Mouse (Mus musculus): ENCODE data around the gene Snx33.
A peak's percentile ranks its signal among the peaks of the same experiment; 100 is the strongest.
"Not testable (repeated sequence)": the region's sequence is repeated elsewhere in the genome, so short reads cannot be mapped to it uniquely, and the experiment has no call there.

Gene Snx33

GRCm38 (mm10) chr9:56925291-56926024, 2.7 kb downstream of the Snx33 start:
- no peak for DNase-seq (ENCODE audit: low spot score)

DNA sequence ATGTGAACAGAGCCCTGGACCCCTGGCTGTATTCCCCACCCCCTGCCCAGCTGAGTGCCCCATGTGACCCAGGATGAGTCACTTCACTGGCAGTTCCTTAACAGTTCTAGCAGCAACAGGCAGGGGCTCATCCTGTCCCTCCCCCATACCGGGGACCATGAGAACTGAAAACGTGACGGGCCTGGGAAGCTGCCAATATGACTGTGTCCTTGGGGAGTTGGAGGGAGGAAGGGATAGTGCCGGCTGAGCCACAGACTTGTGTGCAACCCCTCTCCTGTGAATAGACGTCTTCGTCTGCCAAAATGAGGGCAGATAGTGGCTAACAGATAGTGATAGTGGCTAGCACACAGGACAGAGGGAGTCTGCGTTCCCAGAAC, 3.5 kb downstream of the Snx33 start:
- DNase-seq (ENCODE audit: low spot score): peak; percentile 65

DNA sequence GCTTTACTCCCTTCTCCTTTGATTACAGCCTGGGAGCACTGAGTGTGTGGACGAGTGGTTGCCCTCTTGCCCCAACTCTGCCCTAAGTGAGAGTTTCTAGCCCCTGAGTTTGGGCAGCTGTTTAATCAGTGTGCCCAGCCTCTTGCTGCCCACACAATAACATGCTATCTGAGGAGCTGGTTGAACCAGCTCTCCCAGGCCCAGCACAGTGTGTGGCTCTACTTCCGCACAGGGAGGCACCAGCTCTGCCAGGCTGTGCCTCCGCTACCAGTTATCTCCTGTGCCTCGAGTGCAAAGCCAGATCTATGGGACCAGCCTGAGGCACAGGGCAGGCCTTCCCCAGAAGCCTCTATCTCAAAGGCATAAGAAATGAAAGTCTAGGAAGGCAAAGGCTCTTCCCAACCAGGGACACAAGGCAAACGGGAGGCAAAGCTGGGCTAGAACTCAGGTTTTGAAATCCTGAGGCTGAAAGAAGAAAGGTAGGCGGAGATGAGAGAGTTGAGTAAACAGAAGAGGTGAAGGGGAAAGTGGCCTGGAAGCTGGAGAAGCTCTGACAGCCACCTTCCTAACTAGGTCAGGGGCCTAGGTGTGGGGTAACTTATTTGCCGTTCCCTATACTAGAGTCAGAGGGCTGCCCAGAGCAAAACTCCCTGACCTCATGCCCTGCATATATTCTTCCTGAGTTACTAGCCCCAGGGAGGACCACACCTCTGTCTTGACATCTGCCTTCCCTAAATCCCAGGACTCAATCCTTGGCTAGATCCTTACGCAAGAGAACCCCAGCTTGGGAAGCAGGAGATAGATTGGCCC, 4.1 kb downstream of the Snx33 start:
- peak; percentile 35 for DNase-seq (ENCODE audit: low spot score)

DNA sequence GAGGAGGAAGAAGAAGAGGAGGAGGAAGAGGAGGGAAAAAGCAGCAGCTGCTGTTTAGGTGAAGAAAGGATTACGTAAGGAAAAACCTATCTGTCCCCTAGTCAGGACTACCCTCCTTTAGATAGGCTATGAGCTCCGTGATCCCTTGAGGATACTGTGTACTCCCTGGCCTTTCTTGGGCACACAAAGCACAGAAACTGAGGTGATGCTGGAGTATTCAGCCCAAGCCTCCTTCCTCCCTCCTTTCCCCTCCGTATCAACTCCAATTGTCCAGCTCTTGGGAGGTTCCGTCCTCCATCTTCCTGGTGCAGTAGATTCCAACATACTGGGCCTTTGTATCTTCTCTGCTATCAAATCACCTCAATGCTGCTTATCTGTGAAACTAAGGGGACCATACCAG, 5.4 kb downstream of the Snx33 start:
- DNase-seq (ENCODE audit: low spot score): no peak

DNA sequence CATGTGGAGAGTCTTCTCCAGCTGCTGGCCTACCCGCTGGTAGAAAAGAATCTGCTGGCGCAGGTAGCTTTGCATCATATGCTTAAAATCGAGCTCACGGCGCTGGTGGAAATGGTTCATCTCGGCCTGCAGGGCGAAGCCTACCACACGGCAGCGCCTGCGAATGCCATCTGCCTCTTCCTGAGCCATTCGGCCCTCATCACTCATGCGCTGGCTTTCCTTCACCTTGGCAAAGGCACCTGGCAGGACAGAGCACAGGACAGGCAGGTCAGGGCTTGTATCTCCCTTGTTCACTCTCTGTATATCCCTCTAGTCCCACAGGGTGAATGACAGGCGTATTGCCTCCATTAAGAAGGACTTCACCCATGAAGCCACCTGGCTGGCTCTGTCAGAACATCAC, 9.7 kb downstream of the Snx33 start:
- DNase-seq (ENCODE audit: low spot score): no peak

GRCm38 (mm10) chr9:56917131-56917530, 11.0 kb downstream of the Snx33 start:
- no peak for DNase-seq (ENCODE audit: low spot score)

DNA sequence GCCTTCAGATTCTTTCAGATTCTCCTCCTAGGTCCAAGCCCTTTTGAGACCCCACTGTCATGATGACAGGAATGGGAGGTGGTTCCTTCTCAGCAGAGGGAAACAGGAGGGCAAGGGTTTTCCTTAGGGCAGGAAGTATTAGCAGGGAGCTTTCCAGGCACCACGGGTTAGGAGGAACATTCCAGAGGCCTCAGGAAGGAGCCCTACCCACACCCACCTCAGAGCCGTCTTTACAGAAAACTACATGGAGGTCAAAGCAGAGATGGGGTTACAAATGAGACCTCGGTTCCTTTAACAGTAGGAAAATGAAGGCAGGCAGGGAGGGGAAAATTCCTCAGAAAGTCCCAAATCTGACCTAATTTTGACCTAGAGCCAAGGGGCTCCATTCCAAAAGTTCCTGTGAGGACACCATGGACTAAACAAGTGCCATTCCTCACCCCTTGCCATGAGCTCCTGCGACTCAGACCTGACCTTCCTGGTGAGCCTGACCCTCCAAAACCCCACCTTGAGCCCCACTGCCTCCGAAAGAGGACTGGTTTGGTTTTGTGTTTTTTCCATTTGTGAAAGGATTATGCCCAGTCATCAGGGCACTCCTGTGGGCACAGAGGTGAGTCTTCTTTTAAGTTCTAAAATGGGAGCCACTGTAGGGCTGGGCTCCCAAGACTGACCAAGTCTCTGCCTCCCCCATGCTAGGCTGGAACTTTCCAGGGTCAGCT, 12.3 kb downstream of the Snx33 start:
- no peak for DNase-seq (ENCODE audit: low spot score)

- no peak for DNase-seq (ENCODE audit: low spot score)
Measured at GRCm38 (mm10) chr9:56915116-56915515, 13.1 kb downstream of the Snx33 start.

GRCm38 (mm10) chr9:56913991-56914390, 14.2 kb downstream of the Snx33 start:
- peak; percentile 52 for DNase-seq (ENCODE audit: low spot score)

DNA sequence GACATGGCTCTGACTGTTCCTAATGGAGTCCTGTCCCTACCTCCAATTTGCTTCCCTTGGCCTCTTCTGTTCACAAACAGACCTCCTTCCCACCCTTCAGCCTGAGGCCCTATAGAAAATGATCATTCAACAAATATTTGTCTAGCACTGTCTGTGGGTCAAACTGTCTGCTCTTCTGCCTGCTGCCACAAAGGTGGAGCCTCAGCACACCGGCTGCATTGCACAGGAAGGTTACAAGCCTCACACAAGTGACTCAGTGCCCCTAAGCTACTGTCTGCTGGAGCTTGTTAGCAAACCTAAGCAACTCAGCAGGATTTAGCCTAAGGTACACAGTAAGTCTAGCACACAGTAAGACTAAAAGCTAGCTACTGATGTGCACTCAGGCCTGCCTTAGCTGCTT, 17.2 kb downstream of the Snx33 start:
- DNase-seq (ENCODE audit: low spot score): no peak

DNA sequence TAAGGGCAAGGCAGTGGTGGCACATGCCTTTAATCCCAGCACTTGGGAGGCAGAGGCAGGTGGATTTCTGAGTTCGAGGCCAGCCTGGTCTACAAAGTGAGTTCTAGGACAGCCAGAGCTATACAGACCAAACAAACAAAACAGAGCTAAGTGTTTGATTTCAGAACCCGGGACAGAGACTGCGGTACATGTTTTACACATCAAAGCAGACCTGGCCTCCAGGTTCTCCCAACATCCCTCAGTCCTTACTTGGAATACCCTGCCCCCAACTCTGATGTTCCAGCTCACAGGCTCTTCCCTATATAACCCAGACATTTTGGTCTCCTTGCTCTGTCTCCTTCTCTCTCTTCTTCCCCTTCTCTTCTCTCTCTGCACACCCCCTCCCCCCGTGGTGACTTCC, 18.2 kb downstream of the Snx33 start:
- not testable (repeated sequence) for DNase-seq (ENCODE audit: low spot score)

DNA sequence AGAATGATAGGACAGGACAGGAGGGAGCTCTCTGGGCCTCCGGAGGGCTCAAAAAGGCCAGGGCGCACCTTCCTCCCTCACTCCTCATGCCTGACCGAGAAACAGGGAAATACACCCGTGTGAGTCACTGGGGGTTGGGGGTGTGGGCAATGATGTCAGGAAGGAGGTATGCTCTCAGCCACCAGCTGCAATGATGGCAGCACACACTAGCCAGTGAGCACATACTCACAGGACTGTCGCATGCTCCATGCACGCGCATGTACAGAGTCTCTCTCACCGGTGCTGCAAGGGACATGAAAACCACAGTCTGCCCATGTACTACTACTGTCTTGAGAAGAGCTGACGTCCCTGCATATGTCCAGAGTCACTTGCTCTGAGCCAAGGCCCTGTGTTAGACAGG, 20.6 kb downstream of the Snx33 start:
- DNase-seq (ENCODE audit: low spot score): no peak

DNA sequence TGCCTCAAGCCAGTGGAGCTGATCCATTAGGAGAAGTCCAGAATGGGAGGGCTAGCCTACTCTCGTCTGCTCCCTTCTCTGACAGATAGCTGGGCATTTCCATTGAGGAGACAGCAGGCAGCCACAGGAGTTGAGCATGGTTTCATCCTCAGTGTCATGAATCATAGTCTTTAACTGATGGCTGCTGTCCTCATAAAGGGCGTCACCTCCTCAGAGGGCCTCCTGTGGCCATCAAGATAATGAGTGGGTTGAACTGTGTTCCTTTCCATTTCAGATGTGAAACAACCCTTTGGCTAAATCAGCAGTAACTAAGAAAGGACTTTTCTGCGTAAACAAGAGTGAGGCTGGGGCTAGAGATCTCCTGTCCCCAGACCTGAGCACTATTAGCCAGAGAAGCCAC, 24.5 kb downstream of the Snx33 start:
- no peak for DNase-seq (ENCODE audit: low spot score)

DNA sequence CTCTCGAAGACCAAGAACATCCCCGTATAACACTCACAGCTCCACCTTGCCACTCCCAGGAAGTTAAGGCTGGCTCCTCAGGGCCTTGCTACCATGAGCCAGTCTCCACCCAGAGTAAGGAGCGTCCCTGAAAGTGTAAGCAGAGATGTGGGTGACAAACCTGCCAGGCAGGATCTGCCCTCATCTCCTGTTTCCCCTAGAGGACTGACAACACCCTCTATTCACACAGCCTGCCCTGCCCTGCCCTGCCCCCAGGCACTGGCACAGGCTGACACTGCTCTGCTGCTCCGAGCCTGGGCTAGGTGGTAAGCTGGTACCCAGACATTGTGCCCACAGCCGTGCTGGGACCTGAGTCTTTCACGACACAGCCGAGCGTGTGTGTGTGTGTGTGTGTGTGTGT, 27.0 kb downstream of the Snx33 start:
- DNase-seq (ENCODE audit: low spot score): peak; percentile 42

GRCm38 (mm10) chr9:56900571-56900970, 27.6 kb downstream of the Snx33 start:
- no peak for DNase-seq (ENCODE audit: low spot score)

- no peak for DNase-seq (ENCODE audit: low spot score)
Measured at GRCm38 (mm10) chr9:56900060-56900459, 28.1 kb downstream of the Snx33 start.

- no peak for DNase-seq (ENCODE audit: low spot score)
Measured at GRCm38 (mm10) chr9:56899409-56899808, 28.8 kb downstream of the Snx33 start.

DNA sequence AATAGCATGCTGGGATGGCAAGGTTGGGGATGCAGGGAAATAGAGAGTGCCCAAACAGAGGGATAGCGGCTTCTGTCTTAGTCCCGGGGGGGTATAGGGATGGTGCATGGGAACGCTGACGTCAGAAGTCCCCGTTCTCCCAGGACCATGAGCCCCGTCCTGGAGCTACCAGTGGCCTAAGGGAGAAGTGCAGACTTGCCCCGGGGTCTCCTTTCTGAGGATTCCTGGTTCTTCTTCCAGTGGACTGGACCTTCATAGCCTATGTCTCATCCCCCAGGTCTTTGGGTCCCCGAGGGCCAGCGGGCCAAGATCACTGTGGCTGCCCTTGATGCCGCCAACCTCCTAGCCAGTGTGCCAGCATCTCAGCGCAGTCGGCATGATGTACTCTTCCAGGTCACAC, 31.4 kb downstream of the Snx33 start:
- DNase-seq (ENCODE audit: low spot score): no peak

- DNase-seq (ENCODE audit: low spot score): peak; percentile 44
Measured at GRCm38 (mm10) chr9:56894006-56894405, 34.2 kb downstream of the Snx33 start.

DNA sequence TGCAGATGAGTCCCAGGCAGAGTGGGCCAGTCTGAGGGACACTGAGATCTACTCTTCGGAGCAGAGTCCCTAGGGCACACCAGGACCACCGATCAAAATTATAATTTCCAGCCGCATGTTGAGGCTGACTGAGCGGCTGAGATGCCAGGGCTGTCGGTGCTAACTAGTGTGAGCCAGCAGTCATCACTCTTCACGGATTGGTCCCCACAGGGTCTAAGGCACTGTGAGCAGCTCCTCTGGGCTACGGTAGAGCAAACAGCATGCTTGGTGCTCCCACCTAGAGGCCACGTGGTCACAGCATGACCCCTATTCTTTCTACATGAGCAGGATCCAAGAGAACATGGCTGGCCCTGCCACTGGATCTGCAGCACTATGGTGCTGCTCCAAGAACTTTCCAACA, 34.9 kb downstream of the Snx33 start:
- DNase-seq (ENCODE audit: low spot score): no peak

GRCm38 (mm10) chr9:56892111-56892510, 36.1 kb downstream of the Snx33 start:
- DNase-seq (ENCODE audit: low spot score): no peak

- DNase-seq (ENCODE audit: low spot score): peak; percentile 44
Measured at GRCm38 (mm10) chr9:56891517-56892011, 36.6 kb downstream of the Snx33 start.

Measured in urinary bladder, postnatal 25 days (tissue).